Mouse (Mus musculus): ENCODE data around the gene Fkbp1a.

The Fkbp1a gene

GRCm38 (mm10) chr2:151608435-151608834 lies 66.2 kb downstream of the Fkbp1a start:
- no peak for DNase-seq (ENCODE audit: low read depth, low spot score)

GRCm38 (mm10) chr2:151609974-151610373 lies 67.7 kb downstream of the Fkbp1a start:
- no peak for DNase-seq (ENCODE audit: low read depth, low spot score)
